Mouse (Mus musculus): ENCODE data around the gene Uhrf1bp1. TPM values are rescaled to one million over a fixed set of nuclear protein-coding genes. Genes with fewer than 3 reads are reported as not detected.

The Uhrf1bp1 gene
- 5.1 and 6.2 TPM in 2 replicates for polyA plus RNA-seq (2015; fragmentation: Nextera tagmentation; extraction: Ambion mirVana)

DNA sequence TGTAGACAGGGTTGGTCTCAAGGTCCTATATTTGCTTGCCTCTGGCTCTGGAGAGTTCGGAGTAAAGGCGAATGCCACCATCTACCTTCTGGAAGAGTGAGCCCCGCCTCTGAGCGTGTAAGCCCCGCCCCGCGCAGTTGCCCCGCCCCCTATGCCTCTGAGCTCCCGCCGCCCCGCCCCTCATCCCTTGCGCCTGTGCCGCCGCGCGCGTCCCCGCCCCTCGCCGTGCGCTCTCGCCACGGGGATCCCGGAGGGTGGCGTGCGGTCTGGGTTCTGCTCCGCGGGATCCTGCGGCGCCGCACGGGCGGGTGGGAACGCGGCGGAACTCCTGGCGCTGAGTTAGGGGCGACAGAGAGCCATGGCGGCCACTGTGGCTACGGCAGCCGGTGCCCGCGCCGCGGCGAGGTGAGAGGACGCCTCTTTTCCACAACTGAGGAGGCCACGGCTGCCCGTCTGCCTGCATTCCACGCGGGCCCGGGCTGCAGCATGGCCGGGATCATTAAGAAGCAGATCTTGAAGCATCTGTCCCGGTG is at the start of gene Uhrf1bp1:
TSS of gene Uhrf1bp1 (plus strand) at position 177 of the 533 bp plus-strand sequence.
- H3K27me3 ChIP-seq = no peaks in the 10 kb centered on the region
- peaks cover 22% of the 10 kb centered on the region for H3K4me1 ChIP-seq
- H3K9me3 ChIP-seq (replicated peaks) = no peaks in the 10 kb centered on the region
- peak within 1 kb of the TSS; percentile 86 for H3K27ac ChIP-seq (replicated peaks)
- peak within 1 kb of the TSS; percentile 78 for H3K9ac ChIP-seq
- peak within 1 kb of the TSS; percentile 95 for H3K4me3 ChIP-seq (replicated peaks)
- H3K4me2 ChIP-seq (replicated peaks) = peak within 1 kb of the TSS; percentile 78
- peaks cover 20% of the 10 kb centered on the region for H3K36me3 ChIP-seq
- under 1% methylated on average over 42 of the region's 54 CpGs for whole genome bisulfite sequencing
- ATAC-seq (ENCODE audit: insufficient number of reproducible peaks, low FRiP score, low TSS enrichment, low read depth) = peak; percentile 85

DNA sequence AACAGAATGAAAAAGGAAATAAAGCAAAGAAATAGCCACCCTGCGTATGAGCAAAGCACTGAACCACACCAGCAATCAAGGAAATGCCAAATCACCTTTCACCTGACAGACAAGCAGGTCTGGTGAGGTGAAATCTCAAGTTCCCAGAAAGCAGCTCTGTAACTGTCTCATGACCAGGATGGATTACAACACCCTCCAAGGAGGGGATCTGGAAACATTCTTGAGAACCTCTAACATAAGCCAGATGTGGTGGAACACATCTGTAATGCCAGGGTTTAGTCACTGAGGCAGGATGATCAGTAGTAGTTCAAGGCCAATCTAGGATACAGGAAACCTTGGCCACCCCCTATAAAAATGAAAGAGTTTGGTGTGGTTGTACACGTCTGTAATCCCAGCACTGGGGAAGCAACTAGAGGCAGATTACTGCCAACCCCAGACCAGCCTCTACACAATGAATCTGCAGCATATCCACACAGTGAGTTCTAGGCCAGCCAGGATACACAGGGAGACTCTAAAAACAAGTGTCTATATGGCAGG is 48.6 kb upstream of the Uhrf1bp1 start:
- peaks cover 22% of the 10 kb centered on the region for H3K4me1 ChIP-seq
- no peak for ATAC-seq (ENCODE audit: insufficient number of reproducible peaks, low FRiP score, low TSS enrichment, low read depth)
- no peak overlapping the region for H3K4me2 ChIP-seq (replicated peaks)
- H3K9me3 ChIP-seq (replicated peaks) = no peaks in the 10 kb centered on the region
- H3K27me3 ChIP-seq = no peaks in the 10 kb centered on the region
- H3K27ac ChIP-seq (replicated peaks) = peak overlapping the region; percentile 28
- WGBS = 44% methylated on average over 2 of the region's 2 CpGs
- no peaks in the 10 kb centered on the region; the same call in 1 of the 2 replicates for H3K36me3 ChIP-seq
- no peak overlapping the region for H3K9ac ChIP-seq
- H3K4me3 ChIP-seq (replicated peaks) = no peak overlapping the region

DNA sequence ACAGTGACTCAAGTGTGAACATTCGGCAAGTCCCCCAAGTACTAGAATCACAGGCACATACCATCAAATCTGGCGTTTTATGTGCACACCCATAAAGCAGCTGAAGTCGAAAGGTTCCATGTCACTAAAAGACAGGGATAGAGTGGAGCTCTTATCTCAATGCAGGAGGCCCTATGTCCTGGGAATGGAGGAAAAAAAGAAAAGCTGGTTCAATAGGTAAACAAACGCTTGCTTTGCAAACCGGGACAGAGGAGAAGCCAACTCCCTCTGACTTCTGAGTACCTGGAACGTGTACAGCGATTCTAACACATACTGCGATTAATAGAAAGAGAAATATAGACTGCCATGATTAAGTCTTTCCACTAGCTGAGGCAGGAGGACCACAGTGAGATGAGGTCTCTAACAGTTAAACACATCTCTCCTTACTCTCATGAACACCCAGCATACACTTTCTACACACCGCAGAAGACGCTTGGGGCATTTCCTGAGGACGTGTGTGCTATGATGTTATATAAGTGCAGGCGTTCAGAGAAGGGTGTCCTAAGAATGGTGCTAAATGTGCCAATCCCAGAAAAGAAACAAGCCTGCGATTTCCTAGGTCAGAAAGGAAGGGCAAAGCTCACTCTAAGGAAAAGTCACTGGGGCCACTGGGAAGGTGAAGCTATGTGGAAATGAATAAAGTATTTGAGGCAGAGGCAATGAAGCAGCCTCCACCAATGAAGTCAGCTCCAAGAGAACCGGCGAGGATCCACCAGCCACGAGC is 45.5 kb upstream of the Uhrf1bp1 start:
- Histone ChIP-seq H3K27me3 (no peaks in the 10 kb centered on the region), H3K9ac (no peak overlapping the region), H3K9me3 (replicated peaks) (no peaks in the 10 kb centered on the region), H3K36me3 (no peaks in the 10 kb centered on the region), H3K4me3 (replicated peaks) (no peak overlapping the region), H3K4me1 (peaks cover 17% of the 10 kb centered on the region), H3K27ac (replicated peaks) (no peak overlapping the region), H3K4me2 (replicated peaks) (no peak overlapping the region)
- ATAC-seq (ENCODE audit: insufficient number of reproducible peaks, low FRiP score, low TSS enrichment, low read depth) = no peak
- 85% methylated on average over 16 of the region's 16 CpGs for WGBS

DNA sequence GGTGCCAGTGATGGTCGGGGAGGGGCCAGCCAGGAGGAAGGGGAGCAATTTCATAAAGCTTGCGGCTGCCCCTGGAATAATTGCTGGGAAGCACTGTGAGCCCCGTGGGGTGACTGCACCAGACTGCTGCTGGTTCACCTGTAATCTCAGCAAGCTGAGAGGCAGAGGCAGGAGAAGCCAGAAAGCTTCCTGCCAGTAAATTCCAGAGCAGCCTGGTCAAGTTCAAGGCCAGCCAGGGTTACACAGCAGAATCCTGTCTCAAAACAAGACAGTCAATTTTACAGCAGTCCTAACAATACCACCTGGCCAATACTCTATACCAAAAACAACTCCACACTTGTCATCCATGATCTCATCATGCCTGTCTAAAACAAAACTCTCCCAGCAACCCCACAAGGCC is 44.3 kb upstream of the Uhrf1bp1 start:
- Histone ChIP-seq H3K27ac (replicated peaks) (no peak overlapping the region), H3K4me1 (peaks cover 13% of the 10 kb centered on the region), H3K4me3 (replicated peaks) (no peak overlapping the region), H3K36me3 (no peaks in the 10 kb centered on the region), H3K4me2 (replicated peaks) (no peak overlapping the region), H3K27me3 (no peaks in the 10 kb centered on the region), H3K9ac (no peak overlapping the region), H3K9me3 (replicated peaks) (no peaks in the 10 kb centered on the region)
- WGBS = 73% methylated on average over 3 of the region's 3 CpGs
- ATAC-seq (ENCODE audit: insufficient number of reproducible peaks, low FRiP score, low TSS enrichment, low read depth) = no peak

DNA sequence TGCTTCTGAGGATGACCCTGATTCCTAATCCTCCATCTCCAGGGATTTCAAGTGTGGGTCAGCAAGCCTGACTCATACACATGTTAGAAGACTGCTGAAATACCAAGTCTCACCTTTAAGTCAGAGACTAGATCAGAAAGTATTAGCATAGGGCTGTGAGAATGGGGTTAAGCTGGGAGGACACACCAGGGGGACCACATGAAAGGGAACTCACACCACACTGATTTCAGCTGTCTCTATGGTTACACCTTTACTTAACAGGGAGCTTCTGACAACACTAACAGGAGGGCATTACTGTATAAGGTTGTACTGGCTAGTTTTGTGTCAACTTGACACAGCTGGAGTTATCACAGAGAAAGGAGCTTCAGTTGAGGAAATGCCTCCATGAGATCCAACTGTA is 41.6 kb upstream of the Uhrf1bp1 start:
- no peak for ATAC-seq (ENCODE audit: insufficient number of reproducible peaks, low FRiP score, low TSS enrichment, low read depth)
- peaks cover 24% of the 10 kb centered on the region for H3K4me1 ChIP-seq
- no peaks in the 10 kb centered on the region for H3K9me3 ChIP-seq (replicated peaks)
- H3K9ac ChIP-seq = no peak overlapping the region
- H3K27ac ChIP-seq (replicated peaks) = no peak overlapping the region
- H3K36me3 ChIP-seq = no peaks in the 10 kb centered on the region
- no peaks in the 10 kb centered on the region for H3K27me3 ChIP-seq
- no peak overlapping the region for H3K4me3 ChIP-seq (replicated peaks)
- H3K4me2 ChIP-seq (replicated peaks) = no peak overlapping the region

DNA sequence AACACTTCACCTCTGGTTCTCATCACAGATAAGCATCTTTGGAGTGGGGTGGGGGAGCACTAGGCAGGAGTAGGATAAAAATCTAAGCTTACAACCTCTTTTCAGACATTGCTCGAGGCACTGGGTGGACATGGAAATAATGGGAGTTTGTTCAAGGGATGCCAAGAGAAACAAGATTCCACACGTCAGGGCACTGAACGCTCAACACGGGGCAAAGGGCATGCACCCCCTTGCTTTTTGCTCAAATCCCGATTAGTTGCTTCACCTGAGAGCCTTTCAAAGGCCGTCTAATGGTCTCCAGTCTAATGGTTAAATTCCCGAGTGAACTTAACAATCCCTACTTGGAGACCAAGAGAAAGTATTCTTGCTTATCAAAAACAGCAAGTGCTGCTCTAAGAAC is 37.2 kb upstream of the Uhrf1bp1 start:
- Histone ChIP-seq H3K36me3 (no peaks in the 10 kb centered on the region), H3K4me2 (replicated peaks) (peak overlapping the region; percentile 81), H3K9me3 (replicated peaks) (no peaks in the 10 kb centered on the region), H3K4me1 (peaks cover 34% of the 10 kb centered on the region), H3K27ac (replicated peaks) (peak overlapping the region; percentile 90), H3K4me3 (replicated peaks) (peak overlapping the region; percentile 100), H3K27me3 (no peaks in the 10 kb centered on the region), H3K9ac (peak overlapping the region; percentile 94)
- under 1% methylated on average over 7 of the region's 7 CpGs for WGBS
- no peak for ATAC-seq (ENCODE audit: insufficient number of reproducible peaks, low FRiP score, low TSS enrichment, low read depth)

DNA sequence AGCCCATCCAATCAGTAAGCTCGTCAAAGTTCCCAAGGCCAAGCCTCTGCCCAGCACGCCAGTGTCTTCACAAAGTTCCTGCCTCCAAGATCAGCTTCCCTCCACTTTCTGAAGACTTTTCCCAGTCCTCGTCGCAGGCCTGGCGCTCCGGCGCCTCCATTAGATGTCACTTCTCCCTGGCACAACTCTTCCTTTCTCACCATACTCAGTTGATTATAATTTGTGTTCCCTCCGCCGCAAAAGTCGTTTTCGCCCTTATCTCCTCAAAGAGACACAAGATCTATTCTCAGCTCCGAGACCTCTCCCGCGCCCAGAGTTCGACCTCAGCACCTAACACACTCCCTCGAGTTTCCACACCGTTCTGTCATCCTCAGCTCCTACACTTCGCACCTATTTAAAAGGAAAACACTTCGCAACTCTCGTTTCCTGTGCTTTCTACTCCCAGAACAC is 36.7 kb upstream of the Uhrf1bp1 start:
- Histone ChIP-seq H3K4me2 (replicated peaks) (peak overlapping the region; percentile 81), H3K27me3 (no peaks in the 10 kb centered on the region), H3K4me3 (replicated peaks) (peak overlapping the region; percentile 100), H3K27ac (replicated peaks) (peak overlapping the region; percentile 90), H3K9me3 (replicated peaks) (no peaks in the 10 kb centered on the region), H3K4me1 (peaks cover 34% of the 10 kb centered on the region), H3K36me3 (no peaks in the 10 kb centered on the region), H3K9ac (peak overlapping the region; percentile 94)
- under 1% methylated on average over 20 of the region's 20 CpGs for WGBS
- ATAC-seq (ENCODE audit: insufficient number of reproducible peaks, low FRiP score, low TSS enrichment, low read depth) = no peak

DNA sequence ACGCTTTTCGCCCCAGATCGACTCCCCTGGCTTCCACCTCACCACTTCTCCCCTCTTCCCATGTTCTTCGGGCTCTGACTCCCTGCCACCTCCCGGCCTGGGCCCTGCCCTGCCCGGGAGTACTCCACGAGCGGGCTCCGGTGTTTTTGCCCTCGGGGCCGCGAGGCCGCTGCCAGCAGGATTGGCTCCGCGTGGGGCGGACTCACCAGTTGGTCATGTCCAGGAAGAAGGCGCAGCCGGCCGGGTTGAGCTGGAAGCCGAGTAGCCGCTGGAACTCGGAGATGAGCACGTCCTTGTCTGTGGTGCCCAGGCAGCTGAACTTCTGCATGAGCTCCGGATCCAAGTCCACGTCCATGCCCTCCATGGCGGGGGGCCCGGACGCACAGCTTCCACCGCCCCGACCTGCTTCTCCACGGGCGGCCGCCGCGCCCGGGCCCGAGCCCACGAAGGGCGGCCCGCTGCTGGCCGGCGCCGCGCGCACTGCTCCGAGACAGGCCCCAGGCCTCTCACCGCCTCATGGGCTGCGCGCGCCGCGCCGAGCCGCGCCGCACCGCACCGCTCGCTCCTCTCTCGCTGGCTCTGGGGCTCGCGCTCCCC is 36.2 kb upstream of the Uhrf1bp1 start:
- Histone ChIP-seq H3K27me3 (no peaks in the 10 kb centered on the region), H3K4me1 (peaks cover 34% of the 10 kb centered on the region), H3K9me3 (replicated peaks) (no peaks in the 10 kb centered on the region), H3K36me3 (no peaks in the 10 kb centered on the region), H3K4me2 (replicated peaks) (peak overlapping the region; percentile 81), H3K9ac (peak overlapping the region; percentile 94), H3K4me3 (replicated peaks) (peak overlapping the region; percentile 100), H3K27ac (replicated peaks) (peak overlapping the region; percentile 90)
- ATAC-seq (ENCODE audit: insufficient number of reproducible peaks, low FRiP score, low TSS enrichment, low read depth) = peak; percentile 84
- under 1% methylated on average over 39 of the region's 62 CpGs for WGBS

DNA sequence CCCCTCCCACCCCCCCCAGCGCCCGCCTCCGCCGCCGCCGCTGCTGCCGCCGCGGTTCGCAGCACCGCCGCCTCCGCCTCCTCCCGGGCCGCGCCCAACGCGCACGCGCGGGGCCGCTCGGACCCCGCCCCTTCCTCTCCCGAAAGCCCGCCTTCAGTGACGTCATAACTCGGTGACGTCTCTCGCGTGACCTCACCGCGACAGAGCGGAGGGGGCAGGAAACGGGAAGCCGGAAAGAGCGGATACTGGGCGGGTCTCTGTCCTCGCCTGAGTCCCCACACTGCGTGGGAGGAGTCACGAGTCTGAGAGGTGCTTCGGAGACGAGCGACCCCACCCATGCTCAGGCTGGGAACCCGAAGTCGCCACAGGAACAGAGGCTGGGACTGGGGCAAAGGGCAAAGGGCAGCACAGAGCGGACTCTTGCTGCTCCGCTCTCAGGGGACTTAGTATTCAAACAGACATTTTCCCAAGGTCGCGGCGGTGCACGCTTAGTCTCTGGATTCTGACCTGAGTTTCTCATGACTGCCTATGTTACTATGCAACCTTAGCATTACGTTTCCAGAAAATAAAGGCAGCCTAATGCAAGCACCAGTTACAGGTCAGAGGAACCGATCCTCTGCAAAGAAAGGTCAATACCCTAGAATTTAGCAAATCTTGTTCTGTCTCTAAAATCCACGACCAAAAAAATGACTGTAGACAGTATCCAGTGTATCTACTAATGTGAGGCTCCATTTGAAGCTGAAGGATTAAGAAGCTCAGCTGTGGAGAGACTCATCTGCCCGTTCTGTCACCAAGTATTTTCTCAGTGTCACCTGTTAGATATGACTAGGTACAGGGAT is 35.5 kb upstream of the Uhrf1bp1 start, which contains the start of gene D17Wsu92e:
TSS of gene D17Wsu92e (minus strand) at position 81 of the 839 bp plus-strand sequence.
- Histone ChIP-seq H3K4me3 (replicated peaks) (peak within 1 kb of the TSS; percentile 100), H3K4me1 (peaks cover 28% of the 10 kb centered on the region), H3K36me3 (no peaks in the 10 kb centered on the region), H3K9ac (peak within 1 kb of the TSS; percentile 94), H3K27me3 (no peaks in the 10 kb centered on the region), H3K27ac (replicated peaks) (peak within 1 kb of the TSS; percentile 90), H3K4me2 (replicated peaks) (peak within 1 kb of the TSS; percentile 81), H3K9me3 (replicated peaks) (no peaks in the 10 kb centered on the region)
- peak; percentile 97 for ATAC-seq (ENCODE audit: insufficient number of reproducible peaks, low FRiP score, low TSS enrichment, low read depth)
- 2% methylated on average over 43 of the region's 56 CpGs for WGBS

DNA sequence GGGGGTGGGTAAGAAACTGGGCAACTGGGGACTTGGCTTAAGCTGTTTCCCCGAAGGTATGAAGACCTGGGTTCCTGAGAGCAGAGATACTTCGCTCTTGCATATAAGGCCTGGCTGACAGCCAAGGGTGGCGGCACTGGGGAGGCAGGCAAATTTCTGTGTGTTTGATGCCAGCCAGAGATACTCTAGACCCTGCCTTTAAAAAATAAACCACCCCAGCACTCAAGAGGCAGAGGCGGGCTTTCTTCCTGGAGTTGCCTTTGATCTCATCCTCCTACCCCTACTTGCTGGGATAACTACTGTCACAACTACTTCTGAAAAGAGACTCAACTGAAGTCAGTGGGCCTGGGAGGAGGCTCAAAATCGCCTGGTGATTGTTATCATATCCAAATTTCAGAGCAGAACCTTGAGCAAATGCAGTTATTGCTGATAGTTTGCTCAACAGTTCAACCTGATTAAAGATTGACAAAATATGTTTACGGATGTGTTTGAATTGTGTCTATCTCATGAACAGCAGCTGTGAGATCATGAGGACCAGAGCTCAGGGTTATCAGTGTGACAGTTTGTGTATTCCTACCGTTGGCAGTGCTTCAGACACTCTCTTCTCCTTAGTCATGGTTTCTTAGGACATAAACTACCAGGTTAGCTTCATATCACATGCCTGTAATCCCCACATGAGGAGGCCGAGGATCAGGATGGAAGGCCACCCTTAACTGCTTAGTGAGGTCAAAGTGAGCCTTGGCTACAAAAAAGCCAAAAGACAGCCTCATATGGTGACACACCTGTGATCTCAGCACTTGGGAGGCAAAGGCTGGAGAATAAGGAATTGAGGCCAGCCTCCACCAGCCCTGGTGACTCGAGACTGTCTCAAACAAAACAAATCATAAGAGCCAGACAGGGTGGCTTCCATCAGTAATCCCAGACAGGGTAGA is 34.6 kb upstream of the Uhrf1bp1 start:
- peak overlapping the region; percentile 73 for H3K4me2 ChIP-seq (replicated peaks)
- H3K36me3 ChIP-seq = no peaks in the 10 kb centered on the region
- peaks cover 33% of the 10 kb centered on the region for H3K4me1 ChIP-seq
- H3K4me3 ChIP-seq (replicated peaks) = peak overlapping the region; percentile 100; the same call in 1 of the 2 replicates
- H3K27ac ChIP-seq (replicated peaks) = peak overlapping the region; percentile 89
- H3K9me3 ChIP-seq (replicated peaks) = no peaks in the 10 kb centered on the region
- no peak overlapping the region for H3K9ac ChIP-seq
- ATAC-seq (ENCODE audit: insufficient number of reproducible peaks, low FRiP score, low TSS enrichment, low read depth) = no peak
- H3K27me3 ChIP-seq = no peaks in the 10 kb centered on the region
- 51% methylated on average over 9 of the region's 9 CpGs for WGBS

Measured in embryonic facial prominence, embryonic 15.5 days (tissue).